Mouse (Mus musculus) midbrain, postnatal 0 days (tissue): ENCODE measurements at regions not wholly inside any gene's neighbourhood (a gene's known extent, or its start where the extent isn't known, plus 50 kb on each side); places are given as distances from the start of the nearest gene placed in this dataset.

ENCODE experiments used
- ATAC-seq: fragments of 200-750 bp; cut with Nextera tagmentation; 2 replicates; pipeline ENCODE4 v1.8.0; 2017; ENCODE audit warnings: moderate number of reproducible peaks, mild to moderate bottlenecking, moderate TSS enrichment, moderate library complexity; ENCODE audit not compliant: low FRiP score
- DNase-seq: peaks from one replicate; pipeline ENCODE4 v3.0.0-alpha.2; 2015; ENCODE audit warnings: low spot score
- H3K27ac ChIP-seq: fragments of 300-500 bp; sonication (generic); 2 replicates; pipeline ENCODE4 v1.5.1; 2014; ENCODE audit warnings: low read depth, mild to moderate bottlenecking, low read length, mixed read lengths
- H3K27me3 ChIP-seq: fragments of 300-500 bp; sonication (generic); 2 replicates; pipeline ENCODE4 v1.6.1; 2014; ENCODE audit warnings: low read length, control low read depth, mixed read lengths; ENCODE audit not compliant: insufficient read depth
- H3K36me3 ChIP-seq: fragments of 300-500 bp; sonication (generic); 2 replicates; pipeline ENCODE4 v1.6.1; 2014; ENCODE audit warnings: low read length, control low read depth, mixed read lengths; ENCODE audit not compliant: insufficient read depth
- H3K4me1 ChIP-seq: fragments of 300-500 bp; sonication (generic); 2 replicates; pipeline ENCODE4 v1.6.1; 2014; ENCODE audit warnings: mild to moderate bottlenecking, control low read depth, antibody characterized with exemption, low read length, mixed read lengths; ENCODE audit not compliant: insufficient read depth
- H3K4me2 ChIP-seq: fragments of 300-500 bp; sonication (generic); 2 replicates; pipeline ENCODE4 v1.6.1; 2014; ENCODE audit warnings: low read depth, mild to moderate bottlenecking, low read length, mixed read lengths; ENCODE audit not compliant: poor library complexity, severe bottlenecking
- H3K4me3 ChIP-seq: fragments of 300-500 bp; sonication (generic); 2 replicates; pipeline ENCODE4 v1.5.1; 2014; ENCODE audit warnings: low read depth, mild to moderate bottlenecking, low read length, moderate library complexity
- H3K9ac ChIP-seq: fragments of 300-500 bp; sonication (generic); replicated peaks from 2 replicates; pipeline ENCODE4 v1.6.1; 2014; ENCODE audit warnings: mild to moderate bottlenecking, low read length, moderate library complexity, mixed read lengths; ENCODE audit not compliant: poor library complexity, severe bottlenecking
- H3K9me3 ChIP-seq: fragments of 300-500 bp; sonication (generic); 2 replicates; pipeline ENCODE4 v1.6.1; 2016; ENCODE audit warnings: low read length, control low read depth
- CTCF ChIP-seq: IDR thresholded peaks from 2 replicates; pipeline ENCODE4 v1.5.1; 2016; ENCODE audit warnings: antibody characterized with exemption, mild to moderate bottlenecking
- WGBS: fragments of 180-500 bp; shearing (Covaris S2); extraction: QIAGEN DNeasy Blood & Tissue Kit; methylation state at CpG from one replicate; pipeline ENCODE4 v1.1.7; 2014; 5-methylcytosine and 5-hydroxymethylcytosine counted together

- DNase-seq (no peak), ATAC-seq (no peak)
- H3K36me3 ChIP-seq, result no peaks in the 10 kb centered on the region
- no peaks in the 10 kb centered on the region for H3K9me3 ChIP-seq
- H3K4me3 ChIP-seq, result no peak overlapping the region
- no peak for TF ChIP-seq CTCF
- H3K27ac ChIP-seq, result no peak overlapping the region
- no peaks in the 10 kb centered on the region for H3K4me1 ChIP-seq
- H3K27me3 ChIP-seq, result no peaks in the 10 kb centered on the region
- whole genome bisulfite sequencing, result 66% methylated on average over 1 of the region's 1 CpGs
- no peak overlapping the region for H3K4me2 ChIP-seq
- H3K9ac ChIP-seq, result no peak overlapping the region
These were observed 2010.4 kb upstream of the Cdh20 start for GRCm38 (mm10) chr1:102757941-102758340.
